Mouse (Mus musculus): ENCODE results near the gene Lsm14b. TPM values are rescaled to one million over a fixed set of nuclear protein-coding genes. Genes with fewer than 3 reads are reported as not detected.

Gene Lsm14b
- total RNA-seq (2017) = 27.1 and 45.8 TPM in 2 replicates

- ATAC-seq (replicated peaks; ENCODE audit: low read depth, poor library complexity, severe bottlenecking) = peak; percentile 78
Measured at GRCm38 (mm10) chr2:180024401-180025098, at the start of gene Lsm14b. Gene Lsm14b, plus strand, starts transcription at chr2:180024987.

DNA sequence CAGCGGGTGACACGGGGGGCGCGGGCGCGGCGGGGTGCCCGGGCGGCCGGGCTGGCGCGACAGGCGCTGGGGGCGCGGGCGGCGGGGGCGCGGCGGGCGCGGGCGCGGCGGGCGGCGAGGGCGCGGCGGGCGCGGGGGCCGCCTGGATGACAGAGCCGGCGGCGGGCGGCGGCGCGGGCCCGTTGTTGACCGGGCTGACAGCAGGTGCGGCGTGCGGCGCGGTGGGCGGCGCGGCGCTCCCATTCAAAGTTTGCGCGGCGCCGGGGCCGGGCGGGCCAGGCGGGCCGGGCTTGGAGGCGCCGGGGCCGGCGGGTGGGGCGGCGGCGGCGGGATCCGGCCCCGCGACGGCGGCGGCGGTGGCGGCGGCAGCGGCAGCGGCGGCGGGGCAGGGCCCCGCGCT lies 48.9 kb upstream of the Lsm14b start:
- no peak for ATAC-seq (replicated peaks; ENCODE audit: low read depth, poor library complexity, severe bottlenecking)

DNA sequence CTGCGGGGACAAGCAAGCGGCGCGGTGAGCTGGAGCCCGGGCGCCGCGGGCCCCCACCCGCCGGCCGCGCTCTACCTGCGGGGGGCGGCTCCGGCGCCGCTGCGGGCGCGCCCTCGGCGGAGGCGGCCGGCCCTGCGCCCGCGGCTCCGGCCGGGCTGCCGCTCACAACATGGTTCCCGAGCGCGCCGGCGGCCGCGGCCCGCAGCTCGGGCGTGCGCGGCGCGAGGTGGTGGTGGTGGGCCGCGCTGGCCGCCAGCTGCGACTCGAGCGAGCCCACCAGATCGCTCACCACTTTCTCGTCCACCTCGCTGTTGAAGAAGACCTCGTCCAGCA lies 48.5 kb upstream of the Lsm14b start:
- ATAC-seq (replicated peaks; ENCODE audit: low read depth, poor library complexity, severe bottlenecking) = no peak

- ATAC-seq (replicated peaks; ENCODE audit: low read depth, poor library complexity, severe bottlenecking) = peak; percentile 74
Measured at GRCm38 (mm10) chr2:179976628-179977343, 48.0 kb upstream of the Lsm14b start, which contains the start of gene Taf4. Gene Taf4, minus strand, starts transcription at chr2:179976646.

DNA sequence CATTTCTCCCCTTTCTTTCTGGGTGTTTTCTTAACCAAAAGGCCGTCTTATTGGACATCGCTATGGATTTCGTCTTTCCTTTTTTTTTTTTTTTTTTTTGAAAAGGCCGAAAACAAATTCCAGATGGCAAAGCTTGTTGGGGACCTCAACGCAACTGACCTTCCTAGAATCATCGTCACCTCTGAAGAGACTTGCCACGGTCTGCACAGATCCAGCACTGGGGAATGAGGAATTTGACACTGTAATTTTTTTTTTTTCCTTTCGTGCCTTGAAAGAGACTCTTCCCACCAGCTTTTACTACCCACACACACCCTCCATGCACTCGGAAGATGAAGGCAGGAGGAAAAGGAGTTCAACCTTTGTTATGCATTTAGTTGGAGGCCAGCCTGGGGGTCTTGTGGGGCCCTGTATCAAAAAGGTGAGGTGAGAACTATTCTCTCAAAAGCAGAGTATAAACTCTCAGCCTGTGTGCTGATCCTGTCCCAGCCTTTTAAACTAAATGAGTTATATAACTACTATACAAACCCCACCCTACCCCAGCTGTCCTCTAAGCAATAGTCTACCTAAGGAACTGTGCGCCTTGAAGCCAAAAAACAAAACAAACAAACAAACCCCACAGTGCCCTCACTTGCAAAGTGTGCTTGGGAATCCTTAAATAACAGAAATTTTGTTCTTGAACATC lies 47.3 kb upstream of the Lsm14b start:
- ATAC-seq (replicated peaks; ENCODE audit: low read depth, poor library complexity, severe bottlenecking) = no peak

- ATAC-seq (replicated peaks; ENCODE audit: low read depth, poor library complexity, severe bottlenecking) = no peak
Measured at GRCm38 (mm10) chr2:179978250-179978649, 46.5 kb upstream of the Lsm14b start.

DNA sequence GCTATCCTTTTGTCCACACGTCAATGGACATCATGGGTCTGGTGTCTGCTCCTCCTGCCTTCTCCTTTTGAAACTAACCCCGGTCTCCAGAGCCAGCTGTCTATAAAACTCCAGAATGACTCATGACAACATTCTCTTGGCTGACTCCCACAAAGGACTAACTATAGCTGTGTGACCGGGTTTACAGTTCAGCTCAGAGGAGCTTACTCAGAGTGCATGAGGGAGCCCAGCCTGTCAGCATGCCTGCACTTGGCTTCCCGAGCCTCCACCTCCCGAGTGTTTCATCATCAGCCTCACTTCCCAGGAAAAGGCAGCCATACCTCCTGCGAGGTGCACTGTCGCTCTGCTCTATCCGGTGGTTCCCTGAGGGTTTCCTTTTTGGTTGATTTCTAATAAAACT lies 45.0 kb upstream of the Lsm14b start:
- ATAC-seq (replicated peaks; ENCODE audit: low read depth, poor library complexity, severe bottlenecking) = no peak

DNA sequence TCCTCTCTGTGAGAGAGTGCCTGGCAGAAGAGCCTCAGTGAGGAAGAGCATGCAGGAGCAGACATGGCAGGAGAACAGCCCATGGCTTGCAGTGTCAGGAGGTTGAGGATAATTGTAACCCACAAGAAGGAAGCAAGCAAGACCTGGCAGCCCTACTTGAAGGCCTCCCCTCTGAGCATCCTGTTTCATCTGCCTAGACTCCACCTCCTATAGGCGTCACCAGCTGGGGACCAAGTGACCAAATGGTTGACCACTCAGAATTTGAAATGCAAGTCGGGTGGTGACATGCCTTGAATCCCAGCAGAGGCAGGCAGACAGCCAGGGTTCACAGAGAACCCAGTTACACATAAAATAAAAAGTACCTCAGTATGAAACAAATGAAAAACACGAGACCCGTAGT lies 44.2 kb upstream of the Lsm14b start:
- ATAC-seq (replicated peaks; ENCODE audit: low read depth, poor library complexity, severe bottlenecking) = no peak

DNA sequence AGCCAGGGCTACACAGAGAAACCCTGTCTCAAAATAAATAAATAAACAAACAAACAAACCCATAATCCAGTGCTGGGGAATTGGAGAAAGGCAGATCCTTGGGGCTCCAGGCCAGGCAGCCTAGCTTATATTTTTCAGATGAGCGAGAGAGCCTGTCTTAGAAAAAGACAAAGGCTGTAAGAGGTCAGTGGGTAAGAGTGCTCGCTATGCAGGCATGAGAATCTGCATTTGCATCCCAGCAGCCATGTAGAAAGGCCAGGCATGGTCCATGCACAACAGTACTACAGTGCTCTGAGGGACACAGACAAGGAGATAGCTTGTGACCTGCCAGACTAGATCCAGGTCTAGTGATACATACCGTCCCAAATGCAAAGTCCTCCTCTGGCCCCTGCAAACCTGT lies 42.1 kb upstream of the Lsm14b start:
- no peak for ATAC-seq (replicated peaks; ENCODE audit: low read depth, poor library complexity, severe bottlenecking)

- no peak for ATAC-seq (replicated peaks; ENCODE audit: low read depth, poor library complexity, severe bottlenecking)
Measured at GRCm38 (mm10) chr2:179984830-179985229, 40.0 kb upstream of the Lsm14b start.

DNA sequence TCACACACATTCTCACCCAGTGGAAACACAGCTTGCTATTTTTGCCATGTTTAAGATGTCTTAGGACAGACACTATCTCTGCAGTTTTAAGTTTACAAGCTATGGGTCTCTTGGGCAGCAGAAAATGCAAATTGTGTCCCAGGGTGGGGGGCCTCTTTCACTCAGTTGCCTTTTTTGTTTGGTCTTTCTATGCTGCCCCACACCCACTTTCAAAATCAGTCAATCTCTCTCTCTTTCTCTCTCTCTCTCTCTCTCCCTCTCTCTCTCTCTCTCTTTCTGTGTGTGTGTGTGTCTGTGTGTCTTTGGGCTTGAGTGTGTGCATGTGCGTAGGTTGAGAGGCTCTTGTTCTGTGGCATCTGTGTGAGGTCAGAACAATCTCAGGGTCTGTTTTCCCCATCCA lies 39.1 kb upstream of the Lsm14b start:
- no peak for ATAC-seq (replicated peaks; ENCODE audit: low read depth, poor library complexity, severe bottlenecking)

GRCm38 (mm10) chr2:179986437-179987022 lies 38.3 kb upstream of the Lsm14b start:
- no peak for ATAC-seq (replicated peaks; ENCODE audit: low read depth, poor library complexity, severe bottlenecking)

DNA sequence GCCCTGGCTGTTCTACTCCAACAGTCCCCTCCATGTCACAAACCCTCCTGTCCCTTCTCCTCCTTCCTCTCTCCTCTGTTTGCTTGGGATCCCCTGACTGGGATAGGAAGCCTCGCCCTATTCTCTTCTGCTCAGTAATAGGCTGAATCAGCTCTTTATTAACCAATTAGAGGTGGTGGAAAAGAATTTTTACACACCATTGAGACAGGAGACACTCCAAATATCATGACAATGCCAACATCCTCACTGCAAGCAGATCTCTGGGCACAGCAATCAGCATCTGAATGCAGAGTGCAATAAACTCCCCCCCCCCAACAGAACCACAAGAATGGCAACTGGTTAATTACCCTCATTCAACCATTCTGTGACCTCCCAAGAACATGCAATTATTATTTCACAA lies 35.7 kb upstream of the Lsm14b start:
- ATAC-seq (replicated peaks; ENCODE audit: low read depth, poor library complexity, severe bottlenecking) = no peak

DNA sequence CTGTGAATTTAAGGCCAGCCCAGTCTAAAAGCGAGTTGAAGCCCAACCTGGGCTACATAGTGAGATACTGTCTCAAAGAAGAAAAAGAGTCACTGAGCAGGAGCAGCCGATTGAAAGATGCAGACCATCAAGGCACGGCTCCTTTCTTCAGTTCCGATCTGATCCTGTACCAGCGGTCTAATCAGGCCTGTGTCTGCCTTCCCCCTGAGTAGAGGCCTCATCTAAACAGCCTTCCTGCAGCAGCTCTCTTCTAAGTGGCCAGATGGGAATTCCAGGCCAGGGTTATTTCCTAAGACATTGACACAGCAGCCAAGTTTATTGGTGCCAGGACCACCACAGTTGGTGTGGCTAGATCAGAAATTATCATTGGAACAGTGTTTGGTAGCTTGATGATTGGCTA lies 31.7 kb upstream of the Lsm14b start:
- ATAC-seq (replicated peaks; ENCODE audit: low read depth, poor library complexity, severe bottlenecking) = no peak

GRCm38 (mm10) chr2:179998431-179998830 lies 26.4 kb upstream of the Lsm14b start:
- ATAC-seq (replicated peaks; ENCODE audit: low read depth, poor library complexity, severe bottlenecking) = no peak

- ATAC-seq (replicated peaks; ENCODE audit: low read depth, poor library complexity, severe bottlenecking) = no peak
Measured at GRCm38 (mm10) chr2:180001635-180002034, 23.2 kb upstream of the Lsm14b start.

DNA sequence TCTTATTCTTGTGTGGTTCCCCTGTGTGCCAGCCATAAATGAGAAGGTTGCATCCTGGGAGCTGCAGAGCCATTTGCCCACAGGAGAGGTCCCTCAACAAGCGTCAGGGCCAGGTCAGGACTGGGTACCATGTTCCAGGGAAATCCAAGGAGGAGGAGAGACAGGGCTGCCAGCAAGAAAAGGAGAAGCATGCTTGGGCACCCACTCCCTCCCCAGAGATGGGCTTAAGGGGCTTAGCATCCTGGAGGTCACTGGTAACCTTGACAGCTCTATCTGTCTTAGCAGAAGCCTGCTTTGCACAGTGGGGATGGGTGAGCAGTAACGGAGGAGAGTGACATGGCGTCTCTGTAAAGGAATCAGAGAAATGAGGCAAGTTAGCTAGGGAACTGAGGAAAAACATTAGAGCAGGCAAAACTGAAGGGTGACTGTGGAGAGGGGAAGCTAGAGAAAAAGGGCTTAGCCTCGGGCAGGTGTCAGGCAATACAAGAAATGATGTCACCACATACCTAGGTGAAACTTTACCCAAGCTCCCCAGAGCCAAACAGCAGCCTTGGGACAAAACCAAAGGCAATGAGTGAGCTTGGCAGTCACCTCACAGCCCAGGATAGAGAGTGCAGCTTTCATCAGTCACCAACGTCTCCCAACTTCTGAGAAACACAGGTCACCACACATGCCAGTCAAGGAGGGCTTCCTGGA lies 19.0 kb upstream of the Lsm14b start:
- no peak for ATAC-seq (replicated peaks; ENCODE audit: low read depth, poor library complexity, severe bottlenecking)

GRCm38 (mm10) chr2:180006352-180007017 lies 18.3 kb upstream of the Lsm14b start:
- no peak for ATAC-seq (replicated peaks; ENCODE audit: low read depth, poor library complexity, severe bottlenecking)

GRCm38 (mm10) chr2:180010686-180011085 lies 14.1 kb upstream of the Lsm14b start:
- no peak for ATAC-seq (replicated peaks; ENCODE audit: low read depth, poor library complexity, severe bottlenecking)

GRCm38 (mm10) chr2:180011370-180011769 lies 13.4 kb upstream of the Lsm14b start:
- no peak for ATAC-seq (replicated peaks; ENCODE audit: low read depth, poor library complexity, severe bottlenecking)
